Mouse (Mus musculus) induced T-regulatory cell, adult 2 months (primary cell): ENCODE measurements around the gene Krtap19-1.
A peak's percentile ranks its signal among the peaks of the same experiment; 100 is the strongest.

Source experiments
- DNase-seq: peaks from one replicate; pipeline ENCODE4 v3.0.0-alpha.2; 2012; ENCODE audit warnings: low read depth

Gene Krtap19-1

GRCm38 (mm10) chr16:88869311-88869710, at the start of gene Krtap19-1:
Krtap19-1 (minus strand) TSS chr16:88869411.
- DNase-seq, result no peak

- DNase-seq, result no peak
These were observed 27.1 kb upstream of the Krtap19-1 start, which contains the start of gene Krtap19-5 for GRCm38 (mm10) chr16:88896357-88896756. Krtap19-5 (minus strand) TSS chr16:88896457.

GRCm38 (mm10) chr16:88886870-88887269, 17.7 kb upstream of the Krtap19-1 start:
- no peak for DNase-seq

GRCm38 (mm10) chr16:88884989-88885388, 15.8 kb upstream of the Krtap19-1 start, which contains the start of gene Krtap19-4:
Krtap19-4 (minus strand) TSS chr16:88885089.
- no peak for DNase-seq

GRCm38 (mm10) chr16:88877938-88878337, 8.7 kb upstream of the Krtap19-1 start, which contains the start of gene Krtap19-3:
Krtap19-3 (minus strand) TSS chr16:88878038.
- no peak for DNase-seq

GRCm38 (mm10) chr16:88874169-88874568, 5.0 kb upstream of the Krtap19-1 start, which contains the start of gene Krtap19-2:
Krtap19-2 (minus strand) TSS chr16:88874269.
- DNase-seq, result no peak

GRCm38 (mm10) chr16:88864887-88865407, 4.3 kb downstream of the Krtap19-1 start:
- no peak for DNase-seq

- peak; percentile 8 for DNase-seq
These were observed 17.8 kb downstream of the Krtap19-1 start for GRCm38 (mm10) chr16:88851450-88851849.

- DNase-seq, result no peak
These were observed 20.7 kb downstream of the Krtap19-1 start for GRCm38 (mm10) chr16:88848558-88848957.

- no peak for DNase-seq
These were observed 21.8 kb downstream of the Krtap19-1 start for GRCm38 (mm10) chr16:88847363-88847762.

GRCm38 (mm10) chr16:88826978-88827377, 42.2 kb downstream of the Krtap19-1 start:
- no peak for DNase-seq

- no peak for DNase-seq
These were observed 43.0 kb downstream of the Krtap19-1 start, which contains the start of gene Krtap14 for GRCm38 (mm10) chr16:88826095-88826652. Krtap14 (minus strand) TSS chr16:88826145.

- DNase-seq, result peak; percentile 1
These were observed 45.5 kb downstream of the Krtap19-1 start for GRCm38 (mm10) chr16:88823736-88824135.

GRCm38 (mm10) chr16:88820066-88820465, 49.1 kb downstream of the Krtap19-1 start, which contains the start of gene Krtap15:
Krtap15 (plus strand) TSS chr16:88820215.
- DNase-seq, result no peak
